Mouse (Mus musculus): ENCODE results near the gene Nfe2l1.
A peak's percentile ranks its signal among the peaks of the same experiment; 100 is the strongest.
"Not testable (repeated sequence)": the region's sequence is repeated elsewhere in the genome, so short reads cannot be mapped to it uniquely, and the experiment has no call there.

Nfe2l1 gene

DNA sequence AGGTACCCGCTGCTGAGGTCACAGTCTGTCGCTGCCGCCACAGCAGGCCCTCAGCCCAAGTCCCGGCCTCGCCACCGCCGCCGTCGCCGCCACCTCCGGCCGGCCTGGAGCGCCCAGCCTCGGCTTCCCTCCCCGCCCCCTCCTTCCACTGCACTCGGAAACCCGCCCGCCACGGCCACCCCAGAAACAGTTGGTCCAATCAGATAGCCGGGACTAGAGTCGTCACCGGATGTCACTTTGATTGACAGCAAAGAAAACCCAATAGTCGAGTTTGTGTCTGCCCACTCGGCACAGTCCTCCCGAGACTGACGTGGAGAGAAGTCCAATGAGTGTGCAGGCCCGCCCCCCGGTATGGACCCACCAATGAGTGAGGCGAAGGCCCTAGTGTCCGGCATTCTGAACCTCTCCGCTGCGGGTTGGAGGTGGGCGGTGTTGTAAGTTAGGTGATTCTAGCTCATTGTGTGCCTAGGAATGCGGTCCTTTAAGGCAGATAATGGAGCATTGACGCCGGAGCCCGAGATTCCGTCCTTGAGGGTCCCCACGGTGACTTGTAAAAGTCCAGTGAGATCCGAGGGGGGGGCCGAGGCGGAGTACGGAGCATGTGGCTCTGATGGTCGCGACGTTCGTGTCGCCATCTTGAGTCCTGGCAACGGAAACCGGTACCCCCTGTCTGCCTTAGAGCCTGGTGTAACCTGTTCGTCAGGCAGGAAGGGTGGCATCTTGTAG, at the start of gene Nfe2l1:
Gene Nfe2l1 (minus strand): TSS at position 156 of the 726 bp plus-strand sequence.
- DNase-seq, result peak; percentile 99

DNA sequence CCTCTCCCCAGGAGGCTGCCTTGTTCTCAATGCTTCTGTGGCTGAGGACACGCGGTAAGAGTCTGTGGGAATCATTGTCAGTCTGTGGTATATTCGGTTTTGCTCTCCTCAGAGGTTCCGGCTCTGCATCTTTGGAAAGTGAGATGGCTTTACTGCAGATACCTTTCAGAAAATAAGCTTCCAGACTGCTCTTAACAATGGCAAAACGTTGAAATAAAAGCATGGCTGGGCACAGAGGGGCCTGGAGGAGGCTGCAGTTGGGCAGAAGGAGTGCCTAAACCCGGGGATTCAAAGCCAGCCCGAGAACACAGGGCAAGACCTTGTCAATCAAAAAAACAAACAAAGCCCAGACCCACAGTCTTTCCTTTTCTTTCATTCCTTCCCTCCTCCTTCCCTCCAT, 49.6 kb upstream of the Nfe2l1 start:
- DNase-seq, result no peak

- DNase-seq, result no peak
These were observed 48.9 kb upstream of the Nfe2l1 start for GRCm38 (mm10) chr11:96878715-96879114.

GRCm38 (mm10) chr11:96877071-96877470, 47.3 kb upstream of the Nfe2l1 start:
- DNase-seq, result no peak

- DNase-seq, result no peak
These were observed 46.7 kb upstream of the Nfe2l1 start for GRCm38 (mm10) chr11:96876300-96877040.

GRCm38 (mm10) chr11:96875745-96876144, 46.0 kb upstream of the Nfe2l1 start:
- peak; percentile 87 for DNase-seq

- no peak for DNase-seq
These were observed 45.5 kb upstream of the Nfe2l1 start for GRCm38 (mm10) chr11:96875270-96875669.

DNA sequence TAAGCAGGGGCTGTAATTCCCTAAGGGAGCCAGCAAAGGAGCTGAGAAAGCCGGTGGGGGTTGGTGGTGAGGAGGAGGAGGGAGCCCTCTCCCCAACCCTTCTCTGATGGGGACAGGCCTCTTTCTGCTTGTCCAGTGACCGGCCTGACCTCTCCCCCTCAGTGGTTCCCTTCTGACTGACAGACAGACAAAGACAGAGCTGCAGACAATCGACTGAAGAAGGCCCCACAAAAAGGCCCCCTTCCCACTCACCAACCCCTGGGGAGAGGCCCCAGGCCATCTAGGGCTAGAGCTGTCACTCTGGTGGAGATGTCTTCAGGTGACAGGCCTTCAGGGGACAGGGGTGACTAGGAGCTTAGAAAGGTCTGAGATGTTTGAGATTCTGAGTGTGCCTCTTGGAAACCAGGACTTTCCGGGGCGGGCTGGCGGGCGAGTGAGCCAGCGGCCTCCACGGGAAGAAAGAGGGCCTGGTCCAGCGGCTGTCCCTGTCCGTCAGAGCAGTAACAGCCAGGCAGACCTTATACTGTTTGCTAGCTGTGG, 43.9 kb upstream of the Nfe2l1 start:
- DNase-seq, result no peak

DNA sequence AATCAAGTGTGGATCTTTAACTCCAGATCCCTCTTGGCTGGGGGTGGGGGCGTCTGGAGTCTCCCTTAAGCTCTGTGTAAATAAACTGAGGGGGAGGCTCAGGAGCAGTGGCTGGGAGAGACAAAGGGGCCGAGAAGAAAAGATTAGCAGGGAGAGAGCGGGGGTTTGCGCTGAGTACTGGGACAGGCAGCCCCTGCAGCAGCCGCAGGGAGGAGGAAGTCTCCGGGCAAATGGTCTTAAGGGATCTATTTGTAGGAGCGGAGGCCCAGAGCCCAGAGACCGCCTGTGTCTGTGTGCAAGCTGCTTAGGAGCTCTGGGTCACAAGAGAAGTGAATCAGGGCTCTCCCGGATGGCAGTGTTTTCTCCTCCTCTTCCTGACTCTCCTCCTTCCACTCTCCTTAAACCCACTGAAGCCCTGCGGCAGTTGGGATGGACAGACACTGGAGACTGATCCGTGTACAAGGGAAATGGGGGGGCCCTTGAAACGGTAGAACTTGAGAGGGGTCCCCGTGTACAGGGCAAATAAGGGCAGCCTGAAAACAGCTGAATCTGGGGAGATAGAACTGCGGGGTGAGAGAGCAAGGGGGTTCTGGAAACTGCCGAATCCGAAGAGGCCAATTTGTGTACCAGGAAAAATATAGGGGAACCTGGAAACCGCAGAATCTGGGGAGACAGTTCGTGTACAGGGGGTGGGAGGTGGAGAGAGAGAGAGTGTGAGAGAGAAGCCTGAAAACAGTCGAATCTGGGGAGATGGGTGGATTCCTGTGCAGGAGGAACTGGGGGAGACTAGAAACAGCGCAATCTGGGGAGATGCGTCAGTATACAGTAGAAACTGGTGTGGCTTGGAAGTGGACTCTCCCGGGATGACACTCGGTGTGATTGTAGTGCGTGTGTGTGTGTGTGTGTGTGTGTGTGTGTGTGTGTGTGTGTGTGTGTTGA, 42.9 kb upstream of the Nfe2l1 start:
- peak; percentile 38 for DNase-seq

GRCm38 (mm10) chr11:96867149-96867548, 37.4 kb upstream of the Nfe2l1 start:
- DNase-seq, result peak; percentile 83

- peak; percentile 71 for DNase-seq
These were observed 33.6 kb upstream of the Nfe2l1 start for GRCm38 (mm10) chr11:96863206-96863995.

DNA sequence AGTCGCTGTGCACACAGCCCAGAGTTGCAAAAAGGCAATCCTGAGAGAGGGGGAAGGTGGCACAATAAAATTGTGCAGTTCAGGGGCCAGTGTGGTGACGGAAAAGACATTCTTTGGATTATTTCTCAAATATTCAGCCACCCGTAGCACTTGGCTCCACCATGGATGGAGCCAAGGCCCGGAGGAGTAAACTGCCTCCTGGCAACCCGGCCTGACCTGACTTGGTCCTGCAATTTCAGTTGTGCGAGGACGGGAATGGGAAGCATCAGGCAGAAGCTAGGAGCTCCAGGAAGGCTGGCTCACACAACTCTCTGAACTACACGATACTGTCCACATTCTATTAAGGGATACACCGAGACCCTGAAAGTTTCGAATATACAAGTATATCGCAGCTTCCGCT, 32.8 kb upstream of the Nfe2l1 start:
- DNase-seq, result no peak

DNA sequence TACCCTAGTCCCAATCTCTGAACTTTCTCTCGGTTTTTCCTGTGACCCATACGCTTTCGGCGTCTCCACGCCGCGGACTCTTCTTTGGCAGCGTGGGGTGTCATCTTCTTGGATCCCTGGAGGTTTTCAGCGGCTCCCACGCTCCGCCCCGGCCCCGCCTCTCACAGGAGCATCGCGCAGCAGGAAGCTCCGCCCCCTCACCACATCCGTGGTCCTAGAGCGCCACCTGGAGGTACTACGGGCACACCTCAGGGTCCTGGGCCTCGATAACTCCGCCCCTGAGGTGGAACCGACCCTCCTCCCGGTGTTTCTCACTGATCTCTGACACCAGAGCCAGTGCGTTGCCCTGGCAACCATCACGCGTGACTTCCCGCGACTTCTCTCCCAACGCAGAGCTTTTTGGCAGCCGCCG, 32.1 kb upstream of the Nfe2l1 start:
- DNase-seq, result peak; percentile 97

GRCm38 (mm10) chr11:96861446-96861845, 31.7 kb upstream of the Nfe2l1 start:
- DNase-seq, result peak; percentile 72

DNA sequence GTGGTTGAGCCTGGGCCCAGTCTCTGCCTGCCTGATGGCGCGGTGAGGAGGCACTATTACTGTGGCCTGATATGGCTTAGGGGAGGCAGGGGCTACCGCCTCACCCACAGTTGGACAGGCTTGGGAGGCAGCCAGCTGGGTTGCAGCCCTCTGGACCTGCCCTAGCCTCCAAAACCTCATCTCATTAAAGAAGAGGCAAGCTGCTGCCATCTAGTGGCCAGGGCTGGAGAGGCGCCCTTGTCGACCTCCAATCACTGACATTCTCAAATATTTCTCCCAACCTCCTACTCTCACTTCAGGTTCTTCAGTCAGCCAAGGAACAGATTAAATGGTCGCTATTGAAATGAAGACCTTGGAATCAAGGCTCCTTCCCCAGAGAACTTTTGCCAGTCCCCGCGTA, 30.8 kb upstream of the Nfe2l1 start:
- DNase-seq, result peak; percentile 93

DNA sequence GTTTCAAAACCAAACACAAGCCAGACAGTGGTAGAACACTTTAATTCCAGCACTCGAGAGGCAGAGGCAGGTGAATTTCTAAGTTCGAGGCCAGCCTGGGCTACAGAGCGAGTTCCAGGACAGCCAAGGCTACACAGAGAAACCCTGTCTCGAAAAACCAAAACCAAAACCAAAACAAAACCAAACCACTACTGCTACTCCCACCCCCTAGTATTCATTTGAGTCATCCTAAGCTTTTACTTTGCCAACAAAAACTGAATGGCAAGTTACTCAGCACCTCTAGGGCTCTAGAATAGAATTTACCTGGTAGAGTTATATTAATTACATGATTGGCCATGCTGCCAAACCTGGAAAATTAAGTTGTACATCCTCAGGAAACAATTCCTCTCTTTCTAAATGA, 29.9 kb upstream of the Nfe2l1 start:
- DNase-seq, result no peak

DNA sequence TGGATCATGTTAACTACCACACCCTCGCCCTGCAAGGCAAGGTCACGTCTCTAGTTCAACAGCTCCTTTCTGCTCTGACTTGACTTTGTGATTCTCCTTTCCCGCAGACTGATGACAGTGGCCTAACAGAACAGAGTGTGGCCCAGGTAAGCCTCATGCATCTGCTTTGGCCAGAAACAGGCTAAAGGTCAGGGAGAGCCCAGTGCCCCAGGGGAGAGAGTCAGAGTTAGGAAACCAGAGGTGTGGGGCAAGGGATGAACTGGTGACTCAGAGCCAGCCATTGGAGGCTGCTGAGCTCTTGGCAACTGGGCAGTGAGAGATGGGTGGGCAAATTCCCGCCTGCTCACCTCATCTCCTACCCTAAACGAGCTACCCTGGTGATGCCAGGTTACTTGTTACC, 27.7 kb upstream of the Nfe2l1 start:
- no peak for DNase-seq

- DNase-seq, result peak; percentile 84
These were observed 20.1 kb upstream of the Nfe2l1 start, which contains the start of gene Copz2 for GRCm38 (mm10) chr11:96849681-96850467. Copz2 (plus strand) TSS chr11:96849870.

DNA sequence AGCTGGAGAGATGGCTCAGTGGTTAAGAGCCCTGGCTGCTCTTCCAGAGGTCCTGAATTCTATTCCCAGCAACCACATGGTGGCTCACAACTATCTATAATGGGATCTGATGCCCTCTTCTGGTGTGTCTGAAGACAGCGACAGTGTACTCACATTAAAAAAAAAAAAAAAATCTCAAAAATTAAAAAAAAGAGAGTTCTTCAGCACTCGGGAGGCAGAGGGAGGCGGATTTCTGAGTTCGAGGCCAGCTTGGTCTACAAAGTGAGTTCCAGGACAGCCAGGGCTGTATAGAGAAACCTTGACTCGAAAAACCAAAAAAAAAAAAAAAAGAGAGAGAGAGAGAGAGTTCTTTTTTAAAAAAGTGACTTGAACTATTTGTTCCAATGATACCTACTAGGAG, 19.4 kb upstream of the Nfe2l1 start:
- not testable (repeated sequence) for DNase-seq

DNA sequence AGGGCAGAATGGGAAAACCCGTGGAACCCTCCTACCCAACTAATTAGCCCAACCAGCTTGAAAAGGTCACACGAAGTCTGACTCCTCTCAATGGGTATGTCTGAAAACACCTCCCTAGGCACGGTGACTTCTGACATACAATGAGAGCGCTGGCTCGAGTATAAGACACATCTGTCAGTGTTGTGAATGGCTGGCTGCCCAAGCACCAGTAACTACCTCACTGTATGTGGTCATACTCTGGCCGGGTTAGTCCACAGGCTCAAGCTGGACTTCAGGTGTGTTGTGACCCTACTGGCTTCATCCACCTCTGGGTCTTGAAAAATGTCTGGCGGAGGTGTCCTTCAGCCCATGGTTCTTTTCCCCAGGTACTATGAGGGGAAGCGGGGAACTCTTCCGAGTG, 18.9 kb upstream of the Nfe2l1 start:
- no peak for DNase-seq

GRCm38 (mm10) chr11:96847240-96847639, 17.5 kb upstream of the Nfe2l1 start:
- DNase-seq, result no peak

All from kidney, postnatal 10 days (tissue).